Mouse (Mus musculus) heart, postnatal 0 days (tissue): ENCODE measurements at regions not wholly inside any gene's neighbourhood (a gene's known extent, or its start where the extent isn't known, plus 50 kb on each side); places are given as distances from the start of the nearest gene placed in this dataset.
A peak's percentile ranks its signal among the peaks of the same experiment; 100 is the strongest.
"Not testable (repeated sequence)": the region's sequence is repeated elsewhere in the genome, so short reads cannot be mapped to it uniquely, and the experiment has no call there.

Source experiments
- ATAC-seq: fragments of 200-750 bp; cut with Nextera tagmentation; 2 replicates; pipeline ENCODE4 v1.8.0; 2017; ENCODE audit warnings: low read depth, moderate number of reproducible peaks, moderate library complexity; ENCODE audit not compliant: insufficient read depth
- DNase-seq: peaks from one replicate; pipeline ENCODE4 v3.0.0-alpha.2; 2016; ENCODE audit warnings: low spot score
- H3K27ac ChIP-seq: fragments of 300-500 bp; sonication (generic); 2 replicates; pipeline ENCODE4 v1.5.1; 2014; ENCODE audit warnings: low read depth, mild to moderate bottlenecking
- H3K27me3 ChIP-seq: fragments of 300-500 bp; sonication (generic); 2 replicates; pipeline ENCODE4 v1.6.1; 2014; ENCODE audit warnings: low read length, mixed read lengths; ENCODE audit not compliant: control insufficient read depth, insufficient read depth
- H3K36me3 ChIP-seq: fragments of 300-500 bp; sonication (generic); replicated peaks from 2 replicates; pipeline ENCODE4 v1.6.1; 2014; ENCODE audit warnings: low read length, mixed read lengths; ENCODE audit not compliant: control insufficient read depth, insufficient read depth
- H3K4me1 ChIP-seq: fragments of 300-500 bp; sonication (generic); 2 replicates; pipeline ENCODE4 v1.6.1; 2014; ENCODE audit warnings: antibody characterized with exemption; ENCODE audit not compliant: control insufficient read depth, insufficient read depth
- H3K4me2 ChIP-seq: fragments of 300-500 bp; sonication (generic); 2 replicates; pipeline ENCODE4 v1.6.1; 2014; ENCODE audit warnings: low read depth, mild to moderate bottlenecking, low read length, moderate library complexity
- H3K4me3 ChIP-seq: fragments of 300-500 bp; sonication (generic); 2 replicates; pipeline ENCODE4 v1.5.1; 2014; ENCODE audit warnings: low read depth, low read length
- H3K9ac ChIP-seq: fragments of 300-500 bp; sonication (generic); replicated peaks from 2 replicates; pipeline ENCODE4 v1.6.1; 2014; ENCODE audit warnings: low read depth, low read length, mixed read lengths
- H3K9me3 ChIP-seq: fragments of 300-500 bp; sonication (generic); replicated peaks from 2 replicates; pipeline ENCODE4 v1.6.1; 2016; ENCODE audit warnings: low read length; ENCODE audit not compliant: control insufficient read depth
- CTCF ChIP-seq: IDR thresholded peaks from 2 replicates; pipeline ENCODE4 v1.5.1; 2016; ENCODE audit warnings: antibody characterized with exemption, control low read depth, low read depth
- EP300 ChIP-seq: IDR thresholded peaks from 2 replicates; pipeline ENCODE4 v1.6.1; 2016; ENCODE audit warnings: antibody characterized with exemption, low read depth
- WGBS: fragments of 180-500 bp; shearing (Covaris S2); extraction: QIAGEN DNeasy Blood & Tissue Kit; methylation state at CpG from one replicate; pipeline ENCODE4 v1.1.7; 2014; 5-methylcytosine and 5-hydroxymethylcytosine counted together

DNA sequence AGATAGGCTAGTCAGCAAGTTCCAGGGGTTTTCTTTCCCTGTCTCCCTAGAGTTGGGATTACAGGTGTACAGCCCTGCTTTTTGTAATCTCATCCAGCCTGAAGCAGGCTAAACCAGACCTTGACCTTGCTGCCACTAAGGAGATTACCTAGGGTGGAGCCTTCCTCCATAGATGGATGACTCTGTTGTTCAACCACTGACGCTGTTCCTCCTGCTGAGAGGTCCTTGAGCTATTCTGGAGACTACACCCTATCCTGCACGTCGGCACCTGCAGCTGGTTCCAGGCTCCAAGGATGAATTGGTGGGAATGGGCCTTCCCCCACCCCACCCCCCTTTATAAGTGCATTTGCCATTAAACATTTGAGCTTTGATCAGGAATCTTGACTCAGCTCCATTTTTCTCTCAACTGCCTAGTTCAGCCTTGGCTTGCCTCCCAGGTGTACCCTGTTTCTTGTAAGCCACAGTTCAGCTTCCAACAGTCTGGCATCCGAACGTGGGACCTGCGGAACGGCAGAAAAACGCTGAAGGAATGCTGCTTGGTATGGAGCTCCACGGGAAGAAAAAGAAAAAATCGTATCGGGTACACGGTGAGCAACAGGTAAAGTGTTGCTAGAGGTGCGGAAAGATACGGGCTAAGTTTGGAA lies 131.7 kb upstream of the Ube2e1 start:
- 27% methylated on average over 14 of the region's 14 CpGs for WGBS
- Histone ChIP-seq H3K4me2 (peak overlapping the region; percentile 51), H3K9me3 (no peaks in the 10 kb centered on the region), H3K9ac (no peak overlapping the region), H3K27ac (no peak overlapping the region), H3K36me3 (no peaks in the 10 kb centered on the region), H3K4me1 (peaks cover 3% of the 10 kb centered on the region; the same call in 1 of the 2 replicates), H3K27me3 (no peaks in the 10 kb centered on the region), H3K4me3 (no peak overlapping the region; the same call in 1 of the 2 replicates)
- no peak for TF ChIP-seq CTCF
- DNase-seq (no peak), ATAC-seq (no peak)

DNA sequence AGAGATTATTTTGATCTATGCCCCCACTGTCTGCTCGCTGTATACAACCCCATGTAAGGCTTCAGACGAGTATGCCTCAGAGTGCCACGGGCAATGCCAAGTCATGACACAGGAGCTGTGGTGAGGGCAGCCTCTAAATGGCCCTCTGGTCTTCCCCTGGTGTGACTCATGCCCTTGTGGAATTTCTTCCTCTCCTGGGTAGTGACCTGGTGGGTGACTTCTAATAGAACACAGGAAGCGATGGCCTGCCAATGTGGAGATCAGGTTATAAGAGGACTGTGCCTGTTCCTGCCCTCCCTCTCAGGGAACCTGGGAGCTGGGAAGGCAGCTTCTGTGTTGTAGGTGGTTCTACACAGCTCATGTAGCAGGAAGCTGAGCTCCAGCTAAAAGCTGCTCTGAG lies 130.7 kb upstream of the Ube2e1 start:
- H3K4me1 ChIP-seq = peaks cover 3% of the 10 kb centered on the region; the same call in 1 of the 2 replicates
- no peak overlapping the region for H3K9ac ChIP-seq
- no peak for TF ChIP-seq CTCF
- TF ChIP-seq EP300 = no peak
- no peaks in the 10 kb centered on the region for H3K27me3 ChIP-seq
- WGBS = 80% methylated on average over 4 of the region's 4 CpGs
- no peak overlapping the region for H3K4me3 ChIP-seq
- no peaks in the 10 kb centered on the region for H3K36me3 ChIP-seq
- DNase-seq (no peak), ATAC-seq (no peak)
- no peak overlapping the region for H3K4me2 ChIP-seq
- H3K9me3 ChIP-seq = no peaks in the 10 kb centered on the region
- no peak overlapping the region for H3K27ac ChIP-seq

DNA sequence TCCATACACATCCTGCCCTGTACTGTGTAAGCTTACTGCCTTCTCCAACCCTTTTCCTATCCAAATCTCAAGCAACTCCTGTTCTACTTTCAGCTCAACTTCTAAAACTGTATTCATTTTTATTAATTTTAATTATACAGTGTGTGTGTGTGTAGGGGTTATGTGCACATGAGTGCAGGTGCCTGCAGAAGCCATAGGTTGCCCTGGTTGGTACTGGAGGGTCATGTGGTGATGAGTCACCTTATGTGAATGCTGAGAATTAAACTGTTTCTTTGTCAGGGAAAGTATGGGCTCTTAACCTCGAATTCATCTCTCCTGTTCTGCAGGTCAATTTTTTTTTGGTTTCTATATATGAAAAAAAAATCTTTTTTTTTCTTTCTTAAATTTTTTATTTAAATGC lies 117.0 kb upstream of the Ube2e1 start:
- Histone ChIP-seq H3K27ac (no peak overlapping the region), H3K9me3 (no peaks in the 10 kb centered on the region), H3K4me1 (no peaks in the 10 kb centered on the region), H3K36me3 (no peaks in the 10 kb centered on the region), H3K27me3 (no peaks in the 10 kb centered on the region), H3K9ac (no peak overlapping the region), H3K4me2 (no peak overlapping the region), H3K4me3 (no peak overlapping the region)
- ATAC-seq (no peak), DNase-seq (no peak)
- WGBS = 47% methylated on average over 1 of the region's 1 CpGs
- TF ChIP-seq EP300 (no peak), CTCF (no peak)

DNA sequence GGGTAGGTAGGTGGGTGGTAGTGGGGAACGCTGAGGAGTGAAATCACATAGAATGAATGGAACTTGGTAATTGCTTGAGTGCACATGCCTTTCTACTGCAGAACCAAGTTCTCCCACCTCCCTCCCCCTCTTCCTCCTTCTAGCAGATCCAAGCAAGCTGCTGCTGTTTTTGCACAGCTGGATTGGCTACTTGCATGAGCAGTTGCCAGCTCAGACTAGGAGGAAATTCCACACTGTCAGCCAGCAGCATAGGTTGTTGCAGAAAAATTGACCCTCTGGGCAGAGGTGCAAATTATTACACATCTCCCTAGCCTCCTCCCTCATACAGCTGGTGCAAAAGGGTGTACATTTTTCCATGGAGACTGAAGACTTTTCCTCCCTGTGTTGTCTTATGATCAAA lies 112.8 kb upstream of the Ube2e1 start:
- Histone ChIP-seq H3K4me1 (no peaks in the 10 kb centered on the region), H3K4me2 (no peak overlapping the region), H3K9ac (no peak overlapping the region), H3K4me3 (no peak overlapping the region), H3K27ac (no peak overlapping the region), H3K27me3 (no peaks in the 10 kb centered on the region), H3K36me3 (no peaks in the 10 kb centered on the region), H3K9me3 (no peaks in the 10 kb centered on the region)
- ATAC-seq = 0 out of 2 replicates have a peak, but pooled peaks have one; percentile 17
- WGBS = 75% methylated on average over 1 of the region's 1 CpGs
- TF ChIP-seq CTCF = no peak
- TF ChIP-seq EP300 = no peak
- DNase-seq = no peak

DNA sequence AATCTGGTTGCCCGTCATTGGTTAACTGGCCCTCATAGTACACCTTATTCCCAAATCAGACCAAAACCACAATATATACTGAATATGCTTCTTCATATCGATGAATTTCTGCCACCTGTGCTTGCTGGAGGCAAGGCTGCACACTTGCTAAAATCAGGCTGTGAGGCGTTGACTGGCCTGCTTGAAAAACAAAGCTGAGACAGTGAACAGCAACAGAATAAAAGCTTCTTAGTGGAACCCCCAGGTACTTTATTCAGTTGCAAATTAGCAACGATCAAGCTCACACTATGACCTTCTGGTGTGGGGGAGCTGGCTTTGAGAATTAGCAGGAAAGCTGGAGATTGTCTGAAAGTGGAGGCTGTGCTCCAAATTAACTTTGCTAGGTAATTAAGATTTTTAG lies 97.3 kb upstream of the Ube2e1 start:
- H3K9ac ChIP-seq, DNase-seq, H3K36me3 ChIP-seq, H3K4me3 ChIP-seq, H3K4me2 ChIP-seq, H3K27ac ChIP-seq, ATAC-seq, H3K9me3 ChIP-seq, H3K27me3 ChIP-seq, H3K4me1 ChIP-seq: not testable (repeated sequence)
- 46% methylated on average over 4 of the region's 4 CpGs for WGBS

DNA sequence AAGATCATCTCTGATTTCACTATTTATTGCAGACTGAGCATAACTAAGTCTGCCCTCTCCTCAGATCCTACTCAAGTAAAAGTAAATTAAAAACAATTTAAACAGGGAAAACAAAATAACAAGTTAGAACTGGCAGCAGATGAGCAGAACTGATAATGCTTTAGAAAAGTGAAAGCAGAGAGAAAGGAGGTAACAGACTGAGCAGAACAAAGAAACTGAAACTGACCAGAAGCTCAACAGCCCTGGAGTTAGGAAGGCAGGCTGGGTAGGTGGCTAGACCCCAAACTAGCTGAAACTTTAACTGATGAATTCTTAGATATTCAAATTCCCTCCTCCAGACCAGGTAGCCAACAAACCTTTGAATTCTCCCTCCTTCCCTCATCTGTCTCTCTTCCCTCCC lies 94.2 kb upstream of the Ube2e1 start:
- H3K36me3 ChIP-seq = no peaks in the 10 kb centered on the region
- no peak for DNase-seq
- no peaks in the 10 kb centered on the region for H3K27me3 ChIP-seq
- H3K9ac ChIP-seq = no peak overlapping the region
- H3K9me3 ChIP-seq = no peaks in the 10 kb centered on the region
- TF ChIP-seq CTCF (no peak), EP300 (no peak)
- H3K4me2 ChIP-seq = no peak overlapping the region
- no peak overlapping the region for H3K4me3 ChIP-seq
- no peaks in the 10 kb centered on the region for H3K4me1 ChIP-seq
- ATAC-seq = no peak
- H3K27ac ChIP-seq = no peak overlapping the region
